In genomic region chr1:183982108-183982507, GRCm38 (mm10) we compare ENCODE assay signal across 12 mouse cellular contexts. TPM values are rescaled to one million over a fixed set of nuclear protein-coding genes. Genes with fewer than 3 reads are reported as not detected.
DNase-seq lines count a peak whose midpoint lies in the region; ATAC-seq lines count a peak whose summit lies in the region.
"Had no signal": no experiment of that assay in that cellular context is flagged by ENCODE, and none has a peak within 500 bp of the region (broad histone marks: within the 10 kb centered on the region; RNA-seq: fewer than 3 reads in every experiment).

No protein-coding gene starts in this region.

- intact Hi-C loops in left cerebral cortex, postnatal 36 days (cut with DNase I): no loop called here

- H3K4me1 ChIP-seq in hindbrain, embryonic 16.5 days (ENCODE audit: control insufficient read depth, insufficient read depth, low read depth, low read length): no peaks in the 10 kb centered on the region
- 0 out of 2 replicates have a peak, but pooled peaks cover 2% of the 10 kb centered on the region for H3K4me1 ChIP-seq in hindbrain, embryonic 12.5 days

- no peak overlapping the region for H3K4me3 ChIP-seq in hindbrain, embryonic 16.5 days (ENCODE audit: low read length)
- H3K4me3 ChIP-seq in hindbrain, embryonic 12.5 days: no peak overlapping the region

- H3K9me3 ChIP-seq in hindbrain, embryonic 16.5 days (ENCODE audit: control insufficient read depth, low read length): no peaks in the 10 kb centered on the region; the same call in 1 of the 2 replicates
- H3K9me3 ChIP-seq in hindbrain, embryonic 12.5 days (replicated peaks): no peaks in the 10 kb centered on the region

- WGBS in hindbrain, embryonic 16.5 days: 56% methylated on average over 13 of the region's 13 CpGs
- 78% methylated on average over 13 of the region's 13 CpGs for WGBS in hindbrain, embryonic 12.5 days

- H3K36me3 ChIP-seq in hindbrain, embryonic 16.5 days (ENCODE audit: control insufficient read depth, insufficient read depth, low read length): no peaks in the 10 kb centered on the region
- H3K36me3 ChIP-seq in hindbrain, embryonic 12.5 days: no peaks in the 10 kb centered on the region
- H3K36me3 ChIP-seq: G1E had no signal

- H3K27me3 ChIP-seq in hindbrain, embryonic 16.5 days (replicated peaks; ENCODE audit: control insufficient read depth, insufficient read depth, low read length): no peaks in the 10 kb centered on the region
- no peaks in the 10 kb centered on the region for H3K27me3 ChIP-seq in hindbrain, embryonic 12.5 days

- H3K27ac ChIP-seq in hindbrain, embryonic 16.5 days (ENCODE audit: low read depth, low read length): no peak overlapping the region
- H3K27ac ChIP-seq in hindbrain, embryonic 12.5 days: no peak overlapping the region
- H3K27ac ChIP-seq: macrophage had no signal

- DNase-seq in frontal cortex, postnatal 10 days (ENCODE audit: low spot score in 2 of 2): peak; percentile 7 to 10
- peak; percentile 13 to 26 for DNase-seq in left cerebral cortex, postnatal 36 days (ENCODE audit: low spot score in 2 of 2)
- DNase-seq in kidney, postnatal 10 days: no peak
- no peak for DNase-seq in gastrocnemius, adult 18-20 months (ENCODE audit: low spot score)
- DNase-seq: kidney, adult 9 months; spleen, adult 18-20 months had no signal

- peak; percentile 52; the same call in 1 of the 2 replicates for ATAC-seq in hindbrain, embryonic 16.5 days
- no peak for ATAC-seq in hindbrain, embryonic 12.5 days (ENCODE audit: low FRiP score)
- peak; percentile 78 for ATAC-seq in CD4-positive, CD25-positive, alpha-beta regulatory T cell, adult 4 months
- ATAC-seq in granulocyte monocyte progenitor cell, adult 5-6 weeks (replicated peaks; ENCODE audit: poor library complexity, severe bottlenecking): no peak

- 0 out of 2 replicates have a peak overlapping the region, but pooled peaks have one; percentile 20 for H3K4me2 ChIP-seq in hindbrain, embryonic 16.5 days (ENCODE audit: low read length)
- no peak overlapping the region for H3K4me2 ChIP-seq in hindbrain, embryonic 12.5 days (replicated peaks)

- no peak overlapping the region for H3K9ac ChIP-seq in hindbrain, embryonic 16.5 days (ENCODE audit: low read depth, low read length)
- H3K9ac ChIP-seq in hindbrain, embryonic 12.5 days: no peak overlapping the region

RNA-seq across cellular contexts. Expression of gene Dusp10, which starts 31.0 kb away (rescaled TPM):
- 4.9 and 5.6 TPM in 2 replicates for polyA plus RNA-seq in hindbrain, embryonic 16.5 days (2015; fragmentation: Nextera tagmentation; extraction: Ambion mirVana)
- 7.5 and 8.0 TPM in 2 replicates for polyA plus RNA-seq in hindbrain, embryonic 12.5 days (2016; fragmentation: Nextera tagmentation; extraction: Ambion mirVana)
- 10 to 100 TPM; 17.7 to 21.3 TPM for polyA plus RNA-seq in CD4-positive, CD25-positive, alpha-beta regulatory T cell, adult 4 months (2017; shearing (Covaris generic))
- total RNA-seq in left cerebral cortex, postnatal 36 days (2021): 1 to 10 TPM; 6.0 to 7.1 TPM
- 0.96 and 1.4 TPM in 2 replicates for total RNA-seq in granulocyte monocyte progenitor cell, adult 5-6 weeks (2014; fragmentation: Nextera tagmentation)
- total RNA-seq in granulocyte monocyte progenitor cell, adult 5-6 weeks (2017): 2.8 and 5.8 TPM in 2 replicates
- 10 to 100 TPM; 12.9 to 17.0 TPM for total RNA-seq in gastrocnemius, adult 18-20 months (2021)
- polyA plus RNA-seq: G1E had no signal

RNA-seq across cellular contexts. Expression of gene 1700056E22Rik, which starts 52.0 kb away (rescaled TPM):
- polyA plus RNA-seq in hindbrain, embryonic 16.5 days (2015; fragmentation: Nextera tagmentation; extraction: Ambion mirVana): 0.72 and 1.1 TPM in 2 replicates
- 1.7 and 1.9 TPM in 2 replicates for polyA plus RNA-seq in hindbrain, embryonic 12.5 days (2016; fragmentation: Nextera tagmentation; extraction: Ambion mirVana)
- under 1 TPM in 1 of 2 experiments, not detected in 1; 0.94 TPM for polyA plus RNA-seq in CD4-positive, CD25-positive, alpha-beta regulatory T cell, adult 4 months (2017; shearing (Covaris generic))
- under 1 TPM in 1 of 2 experiments, not detected in 1; 0.32 TPM for total RNA-seq in left cerebral cortex, postnatal 36 days (2021)
- not detected in 2 replicates for total RNA-seq in granulocyte monocyte progenitor cell, adult 5-6 weeks (2014; fragmentation: Nextera tagmentation)
- total RNA-seq in granulocyte monocyte progenitor cell, adult 5-6 weeks (2017): 0.95 TPM in 1 of 2 replicates, not detected in the other
- under 1 TPM; 0.43 to 0.73 TPM for total RNA-seq in gastrocnemius, adult 18-20 months (2021)
- total RNA-seq: G1E had no signal
- polyA plus RNA-seq: G1E had no signal

Comparison
In these comparisons a context has a peak if more than half of its experiments do, and no peak if none do; other contexts are left out.
1. ATAC-seq: peak in hindbrain, embryonic 16.5 days (single experiment) and CD4-positive, CD25-positive, alpha-beta regulatory T cell, adult 4 months (single experiment); none in hindbrain, embryonic 12.5 days (single experiment) and granulocyte monocyte progenitor cell, adult 5-6 weeks (single experiment).
2. DNase-seq: peak in frontal cortex, postnatal 10 days (2 of 2) and left cerebral cortex, postnatal 36 days (2 of 2); none in kidney, postnatal 10 days (single experiment) and gastrocnemius, adult 18-20 months (single experiment).